Mouse (Mus musculus) heart, embryonic 12.5 days (tissue): ENCODE measurements around the gene Gsn. TPM values are rescaled to one million over a fixed set of nuclear protein-coding genes. Genes with fewer than 3 reads are reported as not detected.

Experiments
- ATAC-seq: fragments of 200-750 bp; cut with Nextera tagmentation; 2 replicates; pipeline ENCODE4 v1.8.0; 2017; ENCODE audit warnings: moderate TSS enrichment, moderate library complexity; ENCODE audit not compliant: insufficient number of reproducible peaks, low FRiP score
- H3K27ac ChIP-seq: fragments of 300-500 bp; sonication (generic); 2 replicates; pipeline ENCODE4 v1.5.1; 2016; ENCODE audit warnings: mild to moderate bottlenecking, moderate library complexity; ENCODE audit not compliant: poor library complexity, severe bottlenecking
- H3K27me3 ChIP-seq: fragments of 300-500 bp; sonication (generic); replicated peaks from 2 replicates; pipeline ENCODE4 v1.6.1; 2016; ENCODE audit warnings: mild to moderate bottlenecking, moderate library complexity
- H3K36me3 ChIP-seq: fragments of 300-500 bp; sonication (generic); 2 replicates; pipeline ENCODE4 v1.6.1; 2016; ENCODE audit warnings: mild to moderate bottlenecking, moderate library complexity
- H3K4me1 ChIP-seq: fragments of 300-500 bp; sonication (generic); replicated peaks from 2 replicates; pipeline ENCODE4 v1.6.1; 2016; ENCODE audit warnings: mild to moderate bottlenecking
- H3K4me2 ChIP-seq: fragments of 300-500 bp; sonication (generic); 2 replicates; pipeline ENCODE4 v1.6.1; 2016; ENCODE audit warnings: mild to moderate bottlenecking, moderate library complexity
- H3K4me3 ChIP-seq: fragments of 300-500 bp; sonication (generic); 2 replicates; pipeline ENCODE4 v1.5.1; 2016; ENCODE audit warnings: mild to moderate bottlenecking
- H3K9ac ChIP-seq: fragments of 300-500 bp; sonication (generic); 2 replicates; pipeline ENCODE4 v1.6.1; 2016; ENCODE audit warnings: mild to moderate bottlenecking, moderate library complexity
- H3K9me3 ChIP-seq: fragments of 300-500 bp; sonication (generic); replicated peaks from 2 replicates; pipeline ENCODE4 v1.6.1; 2016; ENCODE audit warnings: mild to moderate bottlenecking, moderate library complexity
- WGBS: fragments of 180-500 bp; shearing (Covaris S2); methylation state at CpG from one replicate; pipeline ENCODE4 v1.1.7; 2016; 5-methylcytosine and 5-hydroxymethylcytosine counted together
- polyA plus RNA-seq: library from polyadenylated mRNA; unstranded; fragments of >200 nt; fragmentation: Nextera tagmentation; extraction: Ambion mirVana; gene quantifications from 2 replicates; pipeline ENCODE4 v1.2.1, GENCODE M21; 2016

The Gsn gene
- polyA plus RNA-seq, 1 experiment from 2014 or later = 186 TPM

- 68% methylated on average over 9 of the region's 9 CpGs for WGBS
- no peak overlapping the region for H3K27ac ChIP-seq
- no peak overlapping the region for H3K4me3 ChIP-seq
- no peak for ATAC-seq
- H3K9ac ChIP-seq = no peak overlapping the region
- no peaks in the 10 kb centered on the region for H3K36me3 ChIP-seq
- peaks cover 72% of the 10 kb centered on the region for H3K4me1 ChIP-seq
- H3K27me3 ChIP-seq = no peaks in the 10 kb centered on the region
- H3K9me3 ChIP-seq = no peaks in the 10 kb centered on the region
- H3K4me2 ChIP-seq = no peak overlapping the region
These were observed 10.2 kb downstream of the Gsn start for GRCm38 (mm10) chr2:35266251-35266905.

- Histone ChIP-seq H3K4me3 (no peak overlapping the region), H3K4me1 (peaks cover 78% of the 10 kb centered on the region), H3K36me3 (no peaks in the 10 kb centered on the region), H3K27me3 (no peaks in the 10 kb centered on the region), H3K9ac (no peak overlapping the region), H3K4me2 (no peak overlapping the region), H3K27ac (no peak overlapping the region), H3K9me3 (no peaks in the 10 kb centered on the region)
- no peak for ATAC-seq
- 68% methylated on average over 13 of the region's 13 CpGs for WGBS
These were observed 11.1 kb downstream of the Gsn start for GRCm38 (mm10) chr2:35267156-35267875.

- Histone ChIP-seq H3K9me3 (no peaks in the 10 kb centered on the region), H3K36me3 (no peaks in the 10 kb centered on the region), H3K27me3 (no peaks in the 10 kb centered on the region), H3K27ac (no peak overlapping the region; the same call in 1 of the 2 replicates), H3K9ac (no peak overlapping the region), H3K4me3 (no peak overlapping the region), H3K4me1 (peaks cover 84% of the 10 kb centered on the region), H3K4me2 (no peak overlapping the region)
- WGBS = 43% methylated on average over 10 of the region's 10 CpGs
- ATAC-seq = no peak
These were observed 11.8 kb downstream of the Gsn start for GRCm38 (mm10) chr2:35267876-35268566.

- no peak for ATAC-seq
- H3K9me3 ChIP-seq = no peaks in the 10 kb centered on the region
- no peak overlapping the region for H3K4me2 ChIP-seq
- H3K9ac ChIP-seq = no peak overlapping the region; the same call in 1 of the 2 replicates
- H3K4me3 ChIP-seq = no peak overlapping the region
- peaks cover 95% of the 10 kb centered on the region for H3K4me1 ChIP-seq
- H3K36me3 ChIP-seq = no peaks in the 10 kb centered on the region
- WGBS = 76% methylated on average over 6 of the region's 6 CpGs
- no peaks in the 10 kb centered on the region for H3K27me3 ChIP-seq
- H3K27ac ChIP-seq = no peak overlapping the region
These were observed 13.0 kb downstream of the Gsn start for GRCm38 (mm10) chr2:35269136-35269535.

GRCm38 (mm10) chr2:35269716-35270260, 13.6 kb downstream of the Gsn start:
- Histone ChIP-seq H3K27ac (peak overlapping the region; percentile 90), H3K36me3 (no peaks in the 10 kb centered on the region), H3K9me3 (no peaks in the 10 kb centered on the region), H3K4me1 (peaks cover 94% of the 10 kb centered on the region), H3K4me3 (no peak overlapping the region), H3K9ac (peak overlapping the region; percentile 29; the same call in 1 of the 2 replicates), H3K27me3 (no peaks in the 10 kb centered on the region), H3K4me2 (peak overlapping the region; percentile 43; the same call in 1 of the 2 replicates)
- 61% methylated on average over 4 of the region's 4 CpGs for WGBS
- no peak for ATAC-seq

- peaks cover 87% of the 10 kb centered on the region for H3K4me1 ChIP-seq
- peak overlapping the region; percentile 90 for H3K27ac ChIP-seq
- H3K36me3 ChIP-seq = no peaks in the 10 kb centered on the region
- no peak overlapping the region for H3K4me3 ChIP-seq
- peak overlapping the region; percentile 43 for H3K4me2 ChIP-seq
- no peaks in the 10 kb centered on the region for H3K27me3 ChIP-seq
- H3K9ac ChIP-seq = no peak overlapping the region
- no peaks in the 10 kb centered on the region for H3K9me3 ChIP-seq
- 15% methylated on average over 10 of the region's 10 CpGs for WGBS
- peak; percentile 31 for ATAC-seq
These were observed 14.4 kb downstream of the Gsn start for GRCm38 (mm10) chr2:35270531-35270984.

- 65% methylated on average over 2 of the region's 2 CpGs for WGBS
- ATAC-seq = no peak
- no peaks in the 10 kb centered on the region for H3K9me3 ChIP-seq
- H3K36me3 ChIP-seq = no peaks in the 10 kb centered on the region
- H3K9ac ChIP-seq = no peak overlapping the region
- no peaks in the 10 kb centered on the region for H3K27me3 ChIP-seq
- H3K4me2 ChIP-seq = no peak overlapping the region
- peaks cover 76% of the 10 kb centered on the region for H3K4me1 ChIP-seq
- peak overlapping the region; percentile 90; the same call in 1 of the 2 replicates for H3K27ac ChIP-seq
- no peak overlapping the region for H3K4me3 ChIP-seq
These were observed 15.6 kb downstream of the Gsn start for GRCm38 (mm10) chr2:35271817-35272216.

GRCm38 (mm10) chr2:35272881-35273280, 16.7 kb downstream of the Gsn start:
- Histone ChIP-seq H3K9ac (no peak overlapping the region), H3K27me3 (no peaks in the 10 kb centered on the region), H3K36me3 (no peaks in the 10 kb centered on the region), H3K4me3 (no peak overlapping the region), H3K27ac (no peak overlapping the region), H3K9me3 (no peaks in the 10 kb centered on the region), H3K4me2 (no peak overlapping the region), H3K4me1 (peaks cover 76% of the 10 kb centered on the region)
- ATAC-seq = no peak
- WGBS = 80% methylated on average over 6 of the region's 6 CpGs

- no peaks in the 10 kb centered on the region for H3K27me3 ChIP-seq
- no peak overlapping the region for H3K4me2 ChIP-seq
- ATAC-seq = no peak
- peak overlapping the region; percentile 68 for H3K27ac ChIP-seq
- H3K36me3 ChIP-seq = no peaks in the 10 kb centered on the region
- H3K9me3 ChIP-seq = no peaks in the 10 kb centered on the region
- H3K9ac ChIP-seq = no peak overlapping the region
- H3K4me1 ChIP-seq = peaks cover 74% of the 10 kb centered on the region
- 22% methylated on average over 2 of the region's 2 CpGs for WGBS
- no peak overlapping the region for H3K4me3 ChIP-seq
These were observed 17.4 kb downstream of the Gsn start for GRCm38 (mm10) chr2:35273536-35273935.

GRCm38 (mm10) chr2:35277686-35278085, 21.5 kb downstream of the Gsn start:
- 0 out of 2 replicates have a peak, but pooled peaks have one; percentile 36 for ATAC-seq
- no peaks in the 10 kb centered on the region for H3K9me3 ChIP-seq
- peak overlapping the region; percentile 40 for H3K27ac ChIP-seq
- 50% methylated on average over 3 of the region's 3 CpGs for WGBS
- peaks cover 27% of the 10 kb centered on the region for H3K27me3 ChIP-seq
- H3K36me3 ChIP-seq = no peaks in the 10 kb centered on the region
- no peak overlapping the region for H3K4me3 ChIP-seq
- no peak overlapping the region for H3K4me2 ChIP-seq
- H3K9ac ChIP-seq = 0 out of 2 replicates have a peak overlapping the region, but pooled peaks have one; percentile 38
- H3K4me1 ChIP-seq = peaks cover 43% of the 10 kb centered on the region
